Mouse (Mus musculus) C2C12 (cell line): Measurements from ENCODE around the gene 4930539E08Rik. TPM values are rescaled to one million over a fixed set of nuclear protein-coding genes. Genes with fewer than 3 reads are reported as not detected.
A peak's percentile ranks its signal among the peaks of the same experiment; 100 is the strongest.

Experiments used
- H3K27me3 ChIP-seq: one replicate; pipeline ENCODE4 v1.6.1; 2011; ENCODE audit not compliant: control insufficient read depth, insufficient read depth, insufficient read length
- H3K36me3 ChIP-seq: one replicate; pipeline ENCODE4 v1.6.1; 2011; ENCODE audit not compliant: control insufficient read depth, insufficient read depth
- H3K4me3 ChIP-seq: one replicate; pipeline ENCODE4 v1.5.1; 2011; ENCODE audit warnings: mild to moderate bottlenecking, control low read depth; ENCODE audit not compliant: poor library complexity, insufficient read depth, severe bottlenecking
- H3K79me2 ChIP-seq: one replicate; pipeline ENCODE4 v1.6.1; 2011; ENCODE audit not compliant: control insufficient read depth, insufficient read depth
- H3K79me3 ChIP-seq: one replicate; pipeline ENCODE4 v1.6.1; 2011; ENCODE audit warnings: low read depth, control low read depth
- H3ac ChIP-seq: one replicate; pipeline ENCODE3; 2011; ENCODE audit warnings: low read depth; ENCODE audit not compliant: control insufficient read depth, insufficient read length
- CEBPB ChIP-seq: IDR thresholded peaks from one replicate; pipeline ENCODE4 v1.6.1; 2011; ENCODE audit warnings: low read depth, mild to moderate bottlenecking, control low read depth, moderate library complexity
- CTCF ChIP-seq: IDR thresholded peaks from one replicate; pipeline ENCODE4 v1.5.1; 2011; ENCODE audit not compliant: control insufficient read depth, insufficient read depth, insufficient read length
- FOSL1 ChIP-seq: IDR thresholded peaks from one replicate; pipeline ENCODE4 v1.8.0; 2011; ENCODE audit warnings: mild to moderate bottlenecking, low read length; ENCODE audit not compliant: poor library complexity, insufficient read depth, severe bottlenecking
- MAX ChIP-seq: IDR thresholded peaks from one replicate; pipeline ENCODE4 v1.6.1; 2011; ENCODE audit warnings: mild to moderate bottlenecking, control low read depth
- MYOD1 ChIP-seq: IDR thresholded peaks from one replicate; pipeline ENCODE4 v1.6.1; 2011; ENCODE audit warnings: low read depth; ENCODE audit not compliant: control insufficient read depth, insufficient read length
- MYOG ChIP-seq: IDR thresholded peaks from one replicate; pipeline ENCODE4 v1.6.1; 2011; ENCODE audit not compliant: control insufficient read depth, insufficient read length; ENCODE audit errors: extremely low read depth
- USF1 ChIP-seq: IDR thresholded peaks from one replicate; pipeline ENCODE4 v1.6.1; 2011; ENCODE audit warnings: low read depth, mild to moderate bottlenecking, control low read depth, moderate library complexity
- polyA plus RNA-seq: library from polyadenylated mRNA; unstranded; fragments of >200 nt; fragmentation: generic; extraction: Trizol; gene quantifications from one replicate; pipeline ENCODE4 v1.2.1, GENCODE M21; 2012; ENCODE audit warnings: missing spikeins

The 4930539E08Rik gene
- polyA plus RNA-seq, 1 experiment, result 0.01 TPM

DNA sequence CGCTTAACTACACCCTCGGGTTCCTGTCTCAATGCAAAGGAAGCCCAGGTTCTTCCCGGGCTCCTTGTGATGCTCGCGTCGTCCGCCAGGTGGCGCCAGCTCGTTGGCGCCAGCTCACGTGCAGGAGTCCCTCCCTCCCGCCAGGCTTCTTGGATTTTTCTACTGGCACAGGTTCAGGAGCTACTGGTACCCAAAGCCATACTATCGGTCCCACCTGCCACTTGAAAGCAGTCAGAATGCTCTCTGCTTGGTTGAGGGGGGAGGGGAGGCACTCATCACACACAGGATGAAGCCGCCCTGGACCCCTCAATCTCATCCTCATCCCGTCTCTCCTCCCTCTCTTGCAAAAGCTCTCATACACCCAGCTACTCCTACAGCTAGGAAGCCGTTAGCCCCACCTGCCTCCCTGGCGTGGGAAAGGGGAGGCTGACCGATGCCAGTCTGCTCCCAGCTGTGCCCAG lies 35.2 kb downstream of the 4930539E08Rik start:
- Histone ChIP-seq H3K4me3 (no peak overlapping the region), H3K27me3 (peaks cover 4% of the 10 kb centered on the region), H3ac (no peak overlapping the region), H3K36me3 (no peaks in the 10 kb centered on the region), H3K79me2 (no peaks in the 10 kb centered on the region), H3K79me3 (no peaks in the 10 kb centered on the region)
- TF ChIP-seq CTCF, result peak; percentile 36
- TF ChIP-seq MAX, result no peak

DNA sequence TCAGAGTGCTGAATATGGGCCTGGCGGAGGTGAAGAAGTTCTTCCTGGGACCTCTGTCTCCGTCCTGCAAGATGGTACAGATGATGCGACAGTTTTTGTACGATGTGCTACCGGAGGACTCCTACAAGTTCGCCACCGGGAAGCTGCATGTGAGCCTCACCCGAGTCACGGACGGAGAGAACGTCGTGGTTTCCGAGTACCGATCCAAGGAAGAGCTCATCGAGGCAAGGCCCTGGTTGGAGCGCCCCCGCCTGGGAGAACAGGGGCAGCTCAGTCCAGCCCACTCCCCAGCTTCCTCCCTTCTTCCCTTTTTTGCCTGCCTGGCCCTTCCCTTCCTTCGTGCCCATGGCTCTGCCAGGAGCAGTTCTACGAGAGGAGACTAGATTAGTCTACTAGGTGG lies 38.3 kb downstream of the 4930539E08Rik start:
- H3K79me3 ChIP-seq, result no peaks in the 10 kb centered on the region
- no peaks in the 10 kb centered on the region for H3K79me2 ChIP-seq
- no peak for TF ChIP-seq MAX
- TF ChIP-seq FOSL1, result no peak
- no peak for TF ChIP-seq USF1
- TF ChIP-seq MYOD1, result no peak
- no peak for TF ChIP-seq MYOG
- no peak for TF ChIP-seq CEBPB
- no peak for TF ChIP-seq CTCF
- H3K4me3 ChIP-seq, result no peak overlapping the region
- H3K27me3 ChIP-seq, result peaks cover 8% of the 10 kb centered on the region
- no peaks in the 10 kb centered on the region for H3K36me3 ChIP-seq
- no peak overlapping the region for H3ac ChIP-seq

DNA sequence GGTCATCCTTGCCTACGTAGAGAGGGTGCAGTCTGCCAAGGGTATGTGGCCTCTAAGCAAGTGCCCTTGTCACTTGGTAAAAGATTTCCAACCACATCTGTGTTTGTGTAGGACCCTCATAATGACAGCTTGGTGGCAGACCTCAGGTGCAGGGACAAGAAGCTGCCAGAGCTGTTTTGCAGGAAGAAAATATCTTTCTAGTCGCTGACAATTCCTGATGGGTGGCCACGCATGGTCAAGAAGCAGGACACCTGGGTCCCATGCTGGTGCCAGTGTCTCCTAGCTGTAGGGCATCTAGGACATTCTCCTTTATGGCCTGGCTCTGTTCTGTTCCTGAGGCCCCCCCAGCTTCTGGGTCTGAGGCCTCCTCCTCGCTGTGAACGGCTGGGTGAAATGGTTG lies 38.8 kb downstream of the 4930539E08Rik start:
- Histone ChIP-seq H3K79me2 (no peaks in the 10 kb centered on the region), H3K27me3 (peaks cover 8% of the 10 kb centered on the region), H3K4me3 (no peak overlapping the region), H3K79me3 (no peaks in the 10 kb centered on the region), H3K36me3 (no peaks in the 10 kb centered on the region), H3ac (no peak overlapping the region)
- no peak for TF ChIP-seq USF1
- no peak for TF ChIP-seq CTCF
- no peak for TF ChIP-seq MAX
- TF ChIP-seq MYOD1, result no peak
- no peak for TF ChIP-seq CEBPB
- TF ChIP-seq FOSL1, result no peak
- no peak for TF ChIP-seq MYOG

DNA sequence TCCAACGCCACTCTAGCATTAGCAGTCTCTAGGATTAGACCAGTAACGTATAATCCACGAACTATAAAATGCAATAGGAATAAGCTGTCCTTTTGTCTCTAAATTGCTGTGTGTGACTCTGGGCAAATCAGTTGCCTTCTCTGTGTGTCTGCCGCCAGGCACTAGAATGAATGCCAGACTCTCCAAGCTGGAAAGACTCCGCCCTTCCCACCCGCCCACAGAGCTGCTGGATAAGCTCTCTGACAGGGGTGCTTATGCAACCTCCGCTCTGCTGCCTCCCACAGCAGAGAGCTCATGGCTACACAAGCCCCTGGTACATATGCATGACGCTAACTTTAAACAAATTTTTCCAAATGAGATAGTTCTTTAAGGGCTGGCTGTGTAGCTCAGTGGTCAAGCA lies 39.8 kb downstream of the 4930539E08Rik start:
- H3K27me3 ChIP-seq, result peaks cover 8% of the 10 kb centered on the region
- H3K79me2 ChIP-seq, result no peaks in the 10 kb centered on the region
- TF ChIP-seq USF1 (no peak), FOSL1 (no peak), MYOD1 (no peak), MYOG (no peak), CEBPB (no peak), CTCF (no peak), MAX (no peak)
- H3K36me3 ChIP-seq, result no peaks in the 10 kb centered on the region
- no peak overlapping the region for H3ac ChIP-seq
- no peak overlapping the region for H3K4me3 ChIP-seq
- no peaks in the 10 kb centered on the region for H3K79me3 ChIP-seq

DNA sequence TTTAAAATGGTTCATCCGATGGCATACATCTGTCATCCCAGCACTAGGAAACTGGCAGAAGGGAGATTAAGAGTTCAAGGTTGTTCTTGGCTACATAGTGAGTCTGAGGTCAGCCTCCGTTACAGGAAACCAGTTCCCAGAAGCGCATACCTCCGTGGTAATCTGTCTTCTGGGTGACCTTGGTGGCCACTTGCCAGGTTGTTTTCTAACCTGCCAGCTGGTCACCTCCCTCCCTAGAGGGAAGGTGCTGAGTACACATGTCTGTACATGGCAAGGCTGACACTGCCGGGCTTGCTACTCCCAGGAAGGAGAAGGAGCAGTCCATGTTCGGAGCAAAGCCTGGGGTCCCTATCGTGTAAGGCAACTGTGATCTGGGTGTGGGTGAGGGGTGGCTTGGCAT lies 40.3 kb downstream of the 4930539E08Rik start:
- no peak for TF ChIP-seq CEBPB
- TF ChIP-seq CTCF, result no peak
- TF ChIP-seq USF1, result no peak
- TF ChIP-seq FOSL1, result no peak
- no peak for TF ChIP-seq MYOD1
- no peak for TF ChIP-seq MYOG
- no peak for TF ChIP-seq MAX
- H3K79me2 ChIP-seq, result no peaks in the 10 kb centered on the region
- no peak overlapping the region for H3K4me3 ChIP-seq
- no peaks in the 10 kb centered on the region for H3K79me3 ChIP-seq
- H3K27me3 ChIP-seq, result peaks cover 10% of the 10 kb centered on the region
- no peaks in the 10 kb centered on the region for H3K36me3 ChIP-seq
- H3ac ChIP-seq, result no peak overlapping the region

DNA sequence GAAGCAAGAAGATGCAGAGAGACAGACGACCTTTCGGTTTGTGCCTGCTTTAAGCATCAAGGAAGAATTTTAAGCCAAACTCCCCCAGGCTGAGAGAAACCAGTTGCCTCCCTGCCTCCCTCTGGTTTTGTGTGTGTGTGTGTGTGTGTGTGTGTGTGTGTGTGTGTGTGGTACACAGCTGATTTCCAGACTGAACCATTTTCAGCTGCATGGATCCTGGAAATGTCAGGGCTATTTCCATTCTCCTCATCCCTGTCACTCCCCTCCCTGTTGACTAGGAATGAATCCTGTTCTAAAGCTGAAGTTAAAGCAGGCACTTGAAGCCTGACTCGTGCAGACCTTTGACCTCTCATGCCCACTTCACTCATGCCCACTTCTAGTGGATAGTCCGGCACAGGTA lies 40.9 kb downstream of the 4930539E08Rik start:
- no peaks in the 10 kb centered on the region for H3K36me3 ChIP-seq
- TF ChIP-seq USF1, result no peak
- H3K79me2 ChIP-seq, result no peaks in the 10 kb centered on the region
- no peak overlapping the region for H3K4me3 ChIP-seq
- H3ac ChIP-seq, result no peak overlapping the region
- peaks cover 13% of the 10 kb centered on the region for H3K27me3 ChIP-seq
- H3K79me3 ChIP-seq, result no peaks in the 10 kb centered on the region

DNA sequence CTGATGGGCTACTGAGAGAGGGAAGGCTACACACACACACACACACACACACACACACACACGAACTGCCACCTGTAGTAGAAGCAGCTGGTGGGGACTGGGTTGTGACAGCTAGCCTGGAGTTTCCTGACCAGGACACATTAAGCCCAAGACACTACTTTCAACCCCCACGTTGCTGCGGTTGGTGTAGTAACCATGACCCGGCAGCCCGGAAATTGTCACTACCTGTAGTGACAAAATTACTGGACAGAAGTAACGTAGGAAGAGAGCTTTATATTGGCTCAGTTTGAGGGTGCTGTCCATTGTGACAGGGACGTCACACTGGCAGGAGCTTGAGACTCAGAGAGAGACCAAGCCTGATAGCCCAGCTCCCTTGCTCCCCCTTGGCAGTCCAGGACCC lies 42.8 kb downstream of the 4930539E08Rik start:
- Histone ChIP-seq H3K27me3 (peaks cover 14% of the 10 kb centered on the region), H3ac (no peak overlapping the region), H3K79me2 (no peaks in the 10 kb centered on the region), H3K36me3 (no peaks in the 10 kb centered on the region), H3K4me3 (no peak overlapping the region), H3K79me3 (no peaks in the 10 kb centered on the region)
- no peak for TF ChIP-seq FOSL1
- TF ChIP-seq CEBPB, result no peak
- no peak for TF ChIP-seq USF1
- no peak for TF ChIP-seq CTCF
- TF ChIP-seq MAX, result no peak
- no peak for TF ChIP-seq MYOG
- no peak for TF ChIP-seq MYOD1
